Mouse (Mus musculus) frontal cortex, postnatal 25 days (tissue): ENCODE measurements around the gene Set.
"Not testable (repeated sequence)": the region's sequence is repeated elsewhere in the genome, so short reads cannot be mapped to it uniquely, and the experiment has no call there.

ENCODE experiments used
- DNase-seq, 2 experiments: peaks; one replicate each; pipeline ENCODE4 v3.0.0; 2022; ENCODE audit warnings: low spot score in 2 of 2

The Set gene

DNA sequence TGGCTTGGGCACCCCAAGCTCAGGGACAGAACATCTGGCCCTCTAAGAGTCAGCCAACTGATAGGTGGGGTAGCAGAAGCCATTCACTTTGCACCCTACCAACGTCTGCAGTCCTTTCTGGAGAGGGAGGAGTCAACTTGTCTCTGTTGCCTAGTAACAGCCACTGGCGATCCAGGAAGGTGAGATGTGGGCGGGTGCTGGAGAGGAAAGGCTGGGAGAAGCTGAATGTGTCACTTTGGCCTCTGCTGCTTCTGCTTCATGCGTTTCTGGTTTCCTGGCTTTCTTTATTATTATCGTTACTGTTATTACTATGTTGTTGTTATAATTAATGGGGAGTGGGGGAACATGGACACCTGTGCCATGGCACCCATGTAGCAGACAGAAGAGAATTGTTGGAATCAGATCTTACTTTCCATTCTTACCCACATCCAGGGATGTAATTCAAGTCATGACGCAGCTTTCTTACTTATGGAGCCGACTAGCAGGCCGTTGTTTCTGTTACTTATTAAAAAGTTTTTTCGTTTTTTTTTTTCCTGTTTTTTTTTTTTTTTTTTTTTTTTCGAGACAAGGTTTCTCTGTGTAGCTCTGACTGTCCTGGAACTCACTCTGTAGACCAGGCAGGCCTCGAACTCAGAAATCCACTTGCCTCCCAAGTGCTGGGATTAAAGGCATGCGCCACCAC, at the start of gene Set:
Gene Set, plus strand, starts transcription at position 156 of the 682 bp plus-strand sequence.
- no peak for DNase-seq

GRCm38 (mm10) chr2:30009101-30009500, 48.1 kb upstream of the Set start:
- DNase-seq: no peak

- DNase-seq: no peak
These were observed 46.3 kb upstream of the Set start for GRCm38 (mm10) chr2:30010840-30011281.

DNA sequence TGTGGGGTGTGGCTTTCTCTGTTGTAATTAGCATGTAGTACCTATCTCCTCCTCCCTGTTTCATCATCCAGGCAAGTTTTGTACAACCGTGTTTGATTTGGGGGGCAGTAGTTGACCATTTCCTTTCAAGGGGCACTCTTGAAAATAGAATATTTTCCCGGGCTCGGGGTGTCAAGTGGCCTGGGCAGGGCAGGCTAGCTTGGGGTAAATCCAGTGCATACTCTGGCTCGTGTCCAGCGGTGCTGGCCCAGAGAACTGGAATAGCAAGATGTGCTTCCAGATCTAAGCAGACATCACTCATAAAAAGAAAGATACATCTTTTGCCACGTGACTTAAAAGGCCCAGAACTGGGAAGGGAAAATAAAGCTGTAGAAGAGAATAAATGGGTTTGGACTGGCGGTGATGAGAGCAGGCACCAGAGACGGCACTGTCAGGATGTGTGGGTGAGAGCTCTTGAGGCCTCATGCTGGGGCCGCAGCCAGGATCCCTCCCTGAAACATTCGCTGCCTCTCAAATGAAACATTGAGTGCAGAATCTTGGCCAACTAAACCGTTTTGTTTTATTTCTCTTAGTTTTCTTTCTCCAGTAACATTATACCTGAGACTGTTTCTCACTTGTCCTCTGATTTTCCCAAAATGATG, 42.7 kb upstream of the Set start:
- no peak for DNase-seq

- no peak for DNase-seq
These were observed 31.7 kb upstream of the Set start for GRCm38 (mm10) chr2:30025454-30025853.

GRCm38 (mm10) chr2:30026997-30027396, 30.2 kb upstream of the Set start:
- no peak for DNase-seq

DNA sequence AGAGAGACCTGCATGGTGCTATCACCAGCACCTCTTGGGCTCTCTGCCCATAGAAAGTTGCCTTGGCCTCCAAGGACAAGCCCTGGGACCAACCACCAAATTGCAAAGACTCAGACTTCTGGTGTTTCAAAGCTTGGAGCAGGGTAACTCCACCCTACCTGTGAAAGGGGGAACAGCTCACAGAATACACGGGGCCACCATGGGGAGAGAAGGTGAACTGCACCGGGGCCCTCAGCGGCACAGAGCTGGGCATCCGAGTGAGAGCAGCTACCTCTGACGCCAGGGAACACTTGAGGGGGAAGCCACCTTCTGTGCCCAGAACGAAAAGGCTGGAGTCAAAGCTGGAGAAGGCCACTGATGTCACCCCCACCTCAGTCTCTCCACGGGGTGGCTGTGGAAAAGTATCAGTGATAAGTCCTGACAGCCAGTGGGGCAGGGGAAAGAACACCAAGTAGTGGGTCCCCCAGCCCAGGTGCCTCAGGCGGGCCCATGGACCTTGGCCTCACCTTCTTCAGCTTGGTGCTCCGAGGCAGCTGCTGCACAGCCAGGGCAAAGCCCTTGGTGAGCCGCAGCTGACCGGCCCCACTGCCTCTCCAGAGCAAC, 24.8 kb upstream of the Set start:
- no peak for DNase-seq

- no peak for DNase-seq
These were observed 24.2 kb upstream of the Set start for GRCm38 (mm10) chr2:30032957-30033356.

- no peak for DNase-seq
These were observed 19.4 kb upstream of the Set start for GRCm38 (mm10) chr2:30037762-30038161.

GRCm38 (mm10) chr2:30038370-30038769, 18.8 kb upstream of the Set start:
- no peak for DNase-seq

- no peak for DNase-seq
These were observed 17.5 kb upstream of the Set start for GRCm38 (mm10) chr2:30039687-30040086.

DNA sequence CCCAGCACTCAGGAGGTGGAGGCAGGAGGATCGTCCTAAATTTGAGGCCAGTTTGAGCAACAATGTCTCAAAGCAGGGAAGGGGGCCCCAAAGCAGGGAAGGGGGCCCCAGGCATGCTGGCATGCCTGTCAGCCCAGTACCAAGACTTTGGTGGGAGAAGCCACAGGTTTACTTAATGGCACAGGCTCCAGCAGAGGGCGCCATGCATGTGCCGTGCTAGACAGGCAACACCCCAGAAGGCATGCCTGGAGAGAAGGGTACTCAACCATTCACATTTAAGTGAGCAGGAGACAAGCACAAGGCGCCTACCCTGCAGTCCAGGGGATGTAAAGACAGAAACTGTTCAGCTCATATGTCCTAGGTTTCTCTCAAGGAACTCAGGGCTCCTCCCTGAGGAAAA, 14.7 kb upstream of the Set start:
- DNase-seq: peak; percentile 55 to 59

GRCm38 (mm10) chr2:30044550-30044949, 12.6 kb upstream of the Set start:
- DNase-seq: no peak

DNA sequence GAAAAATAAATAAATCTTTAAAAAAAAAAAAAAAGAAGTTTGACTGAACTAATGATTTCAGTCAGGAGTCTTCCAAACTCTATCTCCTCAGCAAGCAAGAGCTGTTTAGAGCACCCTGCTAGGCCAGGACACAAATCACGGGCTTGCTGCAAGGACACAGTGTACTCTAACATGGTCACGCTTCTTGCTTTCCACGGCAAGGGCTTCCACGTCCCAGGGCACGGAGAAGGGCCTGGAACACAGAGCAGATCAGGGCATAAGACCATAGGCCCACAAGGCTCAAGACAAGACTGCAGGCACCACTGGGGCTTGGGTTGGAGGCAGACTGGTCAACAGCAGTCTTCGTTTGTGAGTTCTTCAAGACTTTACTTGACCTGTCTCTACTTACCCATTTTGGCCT, 10.1 kb upstream of the Set start:
- no peak for DNase-seq

DNA sequence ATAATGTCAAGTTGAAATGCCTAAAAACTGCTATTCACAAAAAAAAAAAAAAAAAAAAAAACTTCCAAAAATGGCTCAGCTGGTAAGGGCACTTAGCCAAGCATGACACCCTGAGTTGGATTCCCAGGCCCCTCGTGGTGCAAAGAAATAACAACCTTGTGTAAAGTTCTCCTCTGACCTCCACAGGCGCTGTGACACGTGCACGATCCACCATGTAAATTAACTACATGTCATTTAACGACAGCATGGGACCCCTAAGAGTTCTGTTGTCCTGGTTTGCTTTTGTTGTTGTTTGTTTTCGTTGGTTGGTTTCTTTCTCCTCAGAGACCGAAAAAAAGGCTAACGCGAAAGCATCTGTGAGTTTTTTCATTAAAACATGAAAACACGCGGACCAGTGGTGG, 9.1 kb upstream of the Set start:
- no peak for DNase-seq

GRCm38 (mm10) chr2:30048699-30049388, 8.3 kb upstream of the Set start, which contains the start of gene Wdr34:
TSS of gene Wdr34 (minus strand) at chr2:30048881.
- DNase-seq: peak; percentile 97

DNA sequence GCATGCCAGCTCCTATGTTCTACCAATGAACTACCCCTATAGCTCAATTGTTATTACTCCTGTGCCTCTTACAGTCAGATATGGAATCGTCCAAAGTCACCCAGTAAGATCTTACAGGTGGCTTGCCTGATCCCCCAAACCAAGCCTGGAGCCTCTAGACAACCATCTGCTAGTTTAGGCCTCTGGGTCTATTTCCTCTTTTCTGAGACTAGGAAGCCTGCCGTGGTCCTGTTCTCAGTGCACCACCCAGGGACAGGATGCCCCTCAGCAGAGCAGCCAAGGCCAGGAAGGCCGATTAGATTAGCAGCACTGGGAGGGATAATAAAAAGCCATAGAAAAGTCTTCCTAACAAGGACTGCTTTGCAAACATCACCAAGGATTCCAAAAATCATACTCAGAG, 7.3 kb upstream of the Set start:
- DNase-seq: no peak

DNA sequence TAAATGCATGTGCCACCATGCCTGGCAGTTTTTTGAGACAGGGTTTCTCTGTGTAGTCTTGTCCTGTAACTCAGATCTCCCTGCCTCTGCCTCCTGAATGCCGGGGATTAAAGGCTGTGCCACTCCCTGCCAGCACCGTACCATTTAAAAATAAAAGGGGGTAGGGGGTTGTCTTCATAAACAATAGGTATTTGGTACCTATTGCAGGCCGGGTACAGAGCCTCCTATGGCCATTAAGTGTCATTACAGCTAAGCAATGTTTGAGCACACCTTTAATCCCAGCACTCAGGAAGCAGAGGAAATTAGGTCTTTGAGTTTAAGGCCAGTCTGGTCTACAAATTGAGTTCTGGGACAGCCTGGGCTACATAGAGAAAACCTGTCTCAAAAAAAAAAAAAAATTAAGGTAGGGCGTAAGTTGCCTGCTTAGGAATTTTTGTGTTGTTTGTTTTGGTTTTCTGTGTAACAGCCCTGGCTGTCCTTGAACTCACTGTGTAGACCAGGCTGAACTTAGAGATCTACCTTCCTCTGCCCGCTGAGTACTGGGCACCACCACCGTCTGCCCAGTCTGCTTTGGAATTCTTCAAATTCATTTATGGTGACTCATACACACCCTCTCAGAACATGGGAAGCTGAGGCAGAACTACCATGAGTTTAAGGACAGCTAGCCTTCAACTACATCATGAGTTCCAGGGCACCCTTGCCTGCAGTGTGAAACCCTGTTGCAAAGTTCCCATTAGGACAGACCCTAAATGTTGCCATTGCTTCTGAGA, 5.0 kb upstream of the Set start:
- DNase-seq: no peak

DNA sequence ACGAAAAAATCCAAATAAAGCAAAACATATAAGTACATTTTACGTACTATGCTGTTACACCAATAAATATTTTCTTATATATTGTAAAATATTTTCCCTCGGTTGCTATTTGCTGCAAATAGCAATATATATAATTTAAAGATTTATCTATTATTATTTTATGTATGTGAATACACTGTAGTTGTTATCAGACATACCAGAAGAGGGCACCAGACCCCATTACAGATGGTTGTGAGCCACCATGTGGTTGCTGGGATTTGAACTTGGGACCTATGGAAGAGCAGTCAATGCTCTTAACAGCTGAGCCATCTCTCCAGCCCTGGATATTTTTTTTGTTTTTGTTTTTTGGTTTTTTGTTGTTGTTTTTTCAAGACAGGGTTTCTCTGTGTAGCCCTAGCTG, 1.9 kb upstream of the Set start:
- DNase-seq: not testable (repeated sequence)

GRCm38 (mm10) chr2:30056736-30057135, 442 bp upstream of the Set start:
- no peak for DNase-seq

DNA sequence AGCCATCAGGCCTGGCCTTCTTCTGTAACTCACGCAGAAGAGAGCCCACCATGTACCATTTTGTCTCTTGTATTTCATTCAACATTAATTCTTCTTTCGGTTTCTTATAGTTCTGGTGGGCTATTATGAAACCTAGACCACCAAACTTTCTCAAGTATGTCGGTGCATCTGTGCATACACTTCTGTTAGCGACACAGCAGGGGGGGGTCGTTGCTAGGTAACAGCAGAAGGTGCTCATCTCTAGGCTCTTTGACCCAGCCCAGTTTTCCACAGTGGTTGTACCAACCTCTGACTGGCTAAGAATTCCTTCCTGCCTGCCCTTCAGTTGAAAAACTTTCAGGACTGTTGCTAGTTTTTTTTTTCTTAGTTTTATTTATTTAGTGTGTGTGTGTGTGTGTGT, 1.2 kb downstream of the Set start:
- no peak for DNase-seq
